Mouse (Mus musculus) myocyte (in vitro differentiated cells): ENCODE data around the gene Dhx32.

Experiments
- MAX ChIP-seq: IDR thresholded peaks from one replicate; pipeline ENCODE4 v1.6.1; 2011; ENCODE audit warnings: low read depth, mild to moderate bottlenecking, control low read depth
- MYOD1 ChIP-seq, 3 experiments: IDR thresholded peaks; one replicate each; pipeline ENCODE4 v1.6.1; 2011; ENCODE audit warnings: control low read depth in 2 of 3, low read depth in 2 of 3, mild to moderate bottlenecking in 2 of 3, moderate library complexity in 1 of 3; ENCODE audit not compliant: insufficient read length in 2 of 3, control insufficient read depth in 1 of 3
- MYOG ChIP-seq, 3 experiments: IDR thresholded peaks; one replicate each; pipeline ENCODE4 v1.6.1; 2011; ENCODE audit warnings: control low read depth in 2 of 3, low read depth in 2 of 3, mild to moderate bottlenecking in 2 of 3; ENCODE audit not compliant: insufficient read length in 2 of 3, control insufficient read depth in 1 of 3, insufficient read depth in 1 of 3
- REST ChIP-seq: IDR thresholded peaks from one replicate; pipeline ENCODE4 v1.6.1; 2011; ENCODE audit warnings: mild to moderate bottlenecking, control low read depth, moderate library complexity; ENCODE audit not compliant: insufficient read depth, insufficient read length
- USF1 ChIP-seq: IDR thresholded peaks from one replicate; pipeline ENCODE4 v1.6.1; 2011; ENCODE audit warnings: low read depth, mild to moderate bottlenecking, control low read depth, moderate library complexity

DNA sequence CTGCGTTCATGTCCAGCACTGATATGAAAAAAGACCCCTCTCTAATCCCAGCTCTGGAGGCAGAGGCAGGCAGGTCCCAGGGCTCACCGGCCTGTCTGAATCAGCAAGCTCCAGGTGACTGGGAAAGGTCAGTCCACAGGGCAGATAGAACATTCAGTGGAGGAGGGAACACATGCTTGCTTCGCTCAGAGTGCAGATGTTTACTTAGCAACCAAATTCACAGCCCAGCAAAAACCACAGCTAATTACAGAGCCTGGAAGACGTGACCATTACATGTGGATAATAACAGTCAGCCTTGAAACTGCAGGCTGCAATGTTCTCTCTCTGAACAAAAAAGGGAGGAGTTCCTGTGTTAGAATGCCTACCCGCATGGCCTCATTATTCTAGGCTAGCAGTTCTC, 31.9 kb downstream of the Dhx32 start:
- TF ChIP-seq REST, result no peak
- no peak for TF ChIP-seq MYOG (IDR thresholded peaks at IDR 0.05; ENCODE audit: control insufficient read depth in 1 of 3, insufficient read depth in 1 of 3, insufficient read length in 2 of 3, low read depth in 2 of 3)
- TF ChIP-seq MYOD1 (IDR thresholded peaks at IDR 0.05; ENCODE audit: control insufficient read depth in 1 of 3, insufficient read length in 2 of 3, low read depth in 2 of 3), result no peak
- TF ChIP-seq USF1, result no peak
- no peak for TF ChIP-seq MAX
